Mouse (Mus musculus) heart, postnatal 10 days (tissue): ENCODE data around the gene Rapgef6. TPM values are rescaled to one million over a fixed set of nuclear protein-coding genes. Genes with fewer than 3 reads are reported as not detected.

Source experiments
- DNase-seq, 2 experiments: peaks; one replicate each; pipeline ENCODE4 v3.0.0; 2021
- intact Hi-C: fragments of 180-260 bp; cut with DNase I; formaldehyde crosslinking; loops from one replicate; pipeline ENCODE4 v1.15.1; 2025
- microRNA-seq, 2 experiments: library from miRNA; unstranded; fragments of <30 nt; microRNA quantifications; one replicate each; pipeline ENCODE4 v1.2.0; 2022
- total RNA-seq, 2 experiments: library from RNA; stranded (reverse); gene quantifications; 2 replicates each; pipeline ENCODE4 v1.2.3; 2021

Gene Rapgef6
- total RNA-seq, 2 experiments from 2014 or later, result 24.8 to 25.7 TPM

- intact Hi-C loops, result no loop called here
- no peak for DNase-seq
Observed at GRCm38 (mm10) chr11:54726571-54727062, 204.0 kb downstream of the Rapgef6 start.

GRCm38 (mm10) chr11:54727327-54727901 lies 204.8 kb downstream of the Rapgef6 start:
- peak; percentile 52 to 54 for DNase-seq
- intact Hi-C loops, result no loop called here

- intact Hi-C loops, result no loop called here
Observed at GRCm38 (mm10) chr11:54728371-54728770, 205.7 kb downstream of the Rapgef6 start.

GRCm38 (mm10) chr11:54729311-54729710 lies 206.7 kb downstream of the Rapgef6 start:
- intact Hi-C loops, result no loop called here
- no peak for DNase-seq

More at GRCm38 (mm10) chr11:54728371-54728770, 205.7 kb downstream of the Rapgef6 start:
- no peak for DNase-seq

GRCm38 (mm10) chr11:54730931-54731330 lies 208.3 kb downstream of the Rapgef6 start:
- no peak for DNase-seq
- intact Hi-C loops, result no loop called here

GRCm38 (mm10) chr11:54731367-54731766 lies 208.7 kb downstream of the Rapgef6 start:
- intact Hi-C loops, result no loop called here
- DNase-seq, result no peak

GRCm38 (mm10) chr11:54733546-54733945 lies 210.9 kb downstream of the Rapgef6 start:
- DNase-seq, result no peak
- intact Hi-C loops, result no loop called here

- intact Hi-C loops, result no loop called here
Observed at GRCm38 (mm10) chr11:54735114-54735513, 212.5 kb downstream of the Rapgef6 start.

GRCm38 (mm10) chr11:54736903-54737302 lies 214.3 kb downstream of the Rapgef6 start:
- no peak for DNase-seq

More at GRCm38 (mm10) chr11:54735114-54735513, 212.5 kb downstream of the Rapgef6 start:
- no peak for DNase-seq

GRCm38 (mm10) chr11:54739012-54739750 lies 216.5 kb downstream of the Rapgef6 start:
- intact Hi-C loops, result no loop called here
- no peak for DNase-seq

More at GRCm38 (mm10) chr11:54736903-54737302, 214.3 kb downstream of the Rapgef6 start:
- intact Hi-C loops, result no loop called here

- DNase-seq, result no peak
- intact Hi-C loops, result no loop called here
Observed at GRCm38 (mm10) chr11:54741330-54741729, 218.7 kb downstream of the Rapgef6 start.

GRCm38 (mm10) chr11:54744231-54744630 lies 221.6 kb downstream of the Rapgef6 start:
- intact Hi-C loops, result no loop called here
- DNase-seq, result no peak

Small RNA genes within 50 kb of the gene (microRNA-seq; reads per million reads assigned to microRNA genes)
- 0 reads per million in 2 experiments for gene Gm26116

Other genes starting within 250 kb of the Rapgef6 start
- under 1 TPM; 0.27 to 0.45 TPM for gene Acsl6, start 219.0 kb upstream of the Rapgef6 start, total RNA-seq
- not detected for gene Meikin, start 152.2 kb upstream of the Rapgef6 start, total RNA-seq
- 10 to 100 TPM; 30.5 to 34.7 TPM for gene Fnip1, start 84.6 kb upstream of the Rapgef6 start, total RNA-seq